Comparison of ENCODE assay signal across 8 mouse cellular contexts in the genomic region with DNA sequence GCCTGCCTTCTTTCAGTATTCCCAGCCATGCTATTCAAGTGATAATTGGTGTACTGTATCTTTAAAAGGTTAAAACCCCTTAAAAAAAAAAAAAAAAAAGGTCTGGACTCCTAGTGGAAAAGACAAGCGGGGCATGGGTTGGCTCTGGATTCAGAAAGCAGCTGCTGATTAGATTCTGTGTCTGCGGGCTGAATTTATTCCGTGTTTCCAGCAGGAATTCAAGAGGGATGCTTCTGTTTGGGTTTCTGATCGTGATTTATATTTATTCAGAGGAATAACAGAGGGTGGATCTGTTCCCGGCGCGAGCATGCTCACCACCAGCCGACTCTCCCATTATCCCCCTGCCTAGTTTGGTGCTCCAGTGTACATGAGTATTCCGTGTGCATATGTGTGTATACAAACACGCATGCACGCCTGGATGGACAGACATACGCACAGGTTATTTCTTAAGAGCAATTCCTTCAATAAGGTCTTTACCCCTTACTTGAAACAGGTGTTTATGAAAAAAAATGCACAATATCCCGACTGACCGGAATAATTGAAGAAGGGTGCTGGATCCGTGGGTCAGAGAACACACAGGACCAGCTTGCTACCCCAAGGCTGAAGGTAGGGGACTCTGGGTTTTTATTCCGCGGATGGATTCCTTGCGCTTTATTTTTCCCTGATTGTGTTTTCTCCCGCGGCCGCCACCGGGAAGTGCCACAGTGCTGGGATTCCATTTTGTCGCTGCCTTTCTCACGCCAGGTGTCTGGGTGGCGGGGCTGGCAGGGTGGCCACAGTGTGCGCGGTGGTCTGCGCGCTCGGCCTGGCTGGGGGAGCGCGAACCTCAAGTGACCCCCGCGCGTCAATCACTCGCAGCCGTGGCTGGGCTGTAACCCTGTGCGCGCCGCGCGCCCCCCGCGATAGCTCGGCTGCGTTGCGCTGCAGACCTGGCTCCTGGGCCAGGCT.
DNase-seq lines count a peak whose midpoint lies in the region; ATAC-seq lines count a peak whose summit lies in the region.

No protein-coding gene starts in this region.

- DNase-seq in left cerebral cortex, adult 18-20 months (ENCODE audit: low spot score in 2 of 2): peak; percentile 42 to 56
- DNase-seq in left cerebral cortex, adult 11 months (ENCODE audit: low spot score): no peak
- peak; percentile 73 to 78 for DNase-seq in cerebellum, postnatal 25 days
- peak; percentile 62 for DNase-seq in layer of hippocampus, adult 11-12 months (ENCODE audit: low spot score)
- DNase-seq in right cerebral cortex, postnatal 25 days: peak; percentile 52

- H3K4me3 ChIP-seq in heart, embryonic 13.5 days: peak overlapping the region; percentile 70
- H3K4me3 ChIP-seq in lung, embryonic 16.5 days (ENCODE audit: low read length): peak overlapping the region; percentile 62

- peak overlapping the region; percentile 85 for H3K9ac ChIP-seq in heart, embryonic 13.5 days
- peak overlapping the region; percentile 77 for H3K9ac ChIP-seq in lung, embryonic 16.5 days (ENCODE audit: low read length)

- peaks cover 7% of the 10 kb centered on the region; the same call in 1 of the 2 replicates for H3K27me3 ChIP-seq in heart, embryonic 13.5 days (replicated peaks)
- no peaks in the 10 kb centered on the region; the same call in 1 of the 2 replicates for H3K27me3 ChIP-seq in lung, embryonic 16.5 days (ENCODE audit: control insufficient read depth, insufficient read depth, low read depth, low read length)

- H3K36me3 ChIP-seq in heart, embryonic 13.5 days: no peaks in the 10 kb centered on the region
- H3K36me3 ChIP-seq in lung, embryonic 16.5 days (ENCODE audit: control insufficient read depth, insufficient read depth, low read length): no peaks in the 10 kb centered on the region

- peaks cover 51% of the 10 kb centered on the region for H3K4me1 ChIP-seq in heart, embryonic 13.5 days
- H3K4me1 ChIP-seq in lung, embryonic 16.5 days (replicated peaks; ENCODE audit: control insufficient read depth, insufficient read depth, low read length): peaks cover 46% of the 10 kb centered on the region

- peak overlapping the region; percentile 48 for H3K27ac ChIP-seq in heart, embryonic 13.5 days (replicated peaks)
- peak overlapping the region; percentile 31 for H3K27ac ChIP-seq in lung, embryonic 16.5 days (ENCODE audit: low read length)

- no peaks in the 10 kb centered on the region for H3K9me3 ChIP-seq in heart, embryonic 13.5 days
- H3K9me3 ChIP-seq in lung, embryonic 16.5 days (ENCODE audit: control insufficient read depth, low read length): no peaks in the 10 kb centered on the region

- peak overlapping the region; percentile 78 for H3K4me2 ChIP-seq in heart, embryonic 13.5 days
- peak overlapping the region; percentile 88 for H3K4me2 ChIP-seq in lung, embryonic 16.5 days (ENCODE audit: low read depth, low read length)

- WGBS in heart, embryonic 13.5 days: 2% methylated on average over 47 of the region's 47 CpGs
- 1% methylated on average over 47 of the region's 47 CpGs for WGBS in lung, embryonic 16.5 days

- no peak for ATAC-seq in heart, embryonic 13.5 days (ENCODE audit: extremely low read depth, insufficient number of reproducible peaks, low FRiP score, low TSS enrichment)
- peak; percentile 13; the same call in 1 of the 2 replicates for ATAC-seq in lung, embryonic 16.5 days (ENCODE audit: low read depth)
- ATAC-seq in activated CD4-positive, CD25-positive, alpha-beta regulatory T cell, adult 4 months: no peak
